Mouse (Mus musculus) lung, postnatal 0 days (tissue): ENCODE results near the gene Rbms1. TPM values are rescaled to one million over a fixed set of nuclear protein-coding genes. Genes with fewer than 3 reads are reported as not detected.

Source experiments
- ATAC-seq: fragments of 200-750 bp; cut with Nextera tagmentation; 2 replicates; pipeline ENCODE4 v1.8.0; 2017; ENCODE audit warnings: moderate library complexity
- DNase-seq: peaks from one replicate; pipeline ENCODE4 v3.0.0-alpha.2; 2016; ENCODE audit warnings: low spot score
- H3K27ac ChIP-seq: fragments of 300-500 bp; sonication (generic); 2 replicates; pipeline ENCODE4 v1.5.1; 2014; ENCODE audit warnings: antibody characterized with exemption, mild to moderate bottlenecking, low read length, mixed read lengths
- H3K27me3 ChIP-seq: fragments of 300-500 bp; sonication (generic); replicated peaks from 2 replicates; pipeline ENCODE4 v1.6.1; 2014; ENCODE audit warnings: low read length, mixed read lengths; ENCODE audit not compliant: insufficient read depth
- H3K36me3 ChIP-seq: fragments of 300-500 bp; sonication (generic); 2 replicates; pipeline ENCODE4 v1.6.1; 2014; ENCODE audit warnings: low read length, mixed read lengths; ENCODE audit not compliant: insufficient read depth
- H3K4me1 ChIP-seq: fragments of 300-500 bp; sonication (generic); 2 replicates; pipeline ENCODE4 v1.6.1; 2014; ENCODE audit warnings: antibody characterized with exemption, low read depth, low read length, mixed read lengths; ENCODE audit not compliant: insufficient read depth
- H3K4me2 ChIP-seq: fragments of 300-500 bp; sonication (generic); replicated peaks from 2 replicates; pipeline ENCODE4 v1.6.1; 2014; ENCODE audit warnings: low read depth, mild to moderate bottlenecking, low read length, moderate library complexity, mixed read lengths
- H3K4me3 ChIP-seq: fragments of 300-500 bp; sonication (generic); 2 replicates; pipeline ENCODE4 v1.5.1; 2014; ENCODE audit warnings: low read depth, low read length
- H3K9ac ChIP-seq: fragments of 300-500 bp; sonication (generic); replicated peaks from 2 replicates; pipeline ENCODE4 v1.6.1; 2014; ENCODE audit warnings: low read depth, mild to moderate bottlenecking
- H3K9me3 ChIP-seq: fragments of 300-500 bp; sonication (generic); 2 replicates; pipeline ENCODE4 v1.6.1; 2016; ENCODE audit warnings: low read length, mixed read lengths
- CTCF ChIP-seq: IDR thresholded peaks from 2 replicates; pipeline ENCODE4 v1.5.1; 2016; ENCODE audit warnings: antibody characterized with exemption, mild to moderate bottlenecking
- EP300 ChIP-seq: IDR thresholded peaks from 2 replicates; pipeline ENCODE4 v1.6.1; 2016; ENCODE audit warnings: antibody characterized with exemption, mild to moderate bottlenecking, control low read depth
- WGBS: fragments of 180-500 bp; shearing (Covaris S2); extraction: QIAGEN DNeasy Blood & Tissue Kit; methylation state at CpG from one replicate; pipeline ENCODE4 v1.1.7; 2014; 5-methylcytosine and 5-hydroxymethylcytosine counted together
- polyA plus RNA-seq: library from polyadenylated mRNA; unstranded; fragments of >200 nt; fragmentation: Nextera tagmentation; extraction: Ambion mirVana; gene quantifications from 2 replicates; pipeline ENCODE4 v1.2.1, GENCODE M21; 2015

Gene Rbms1
- polyA plus RNA-seq, 1 experiment from 2014 or later, result 156 TPM

GRCm38 (mm10) chr2:60848478-60848877, 114.5 kb downstream of the Rbms1 start:
- TF ChIP-seq EP300, result no peak
- TF ChIP-seq CTCF, result no peak
- 95% methylated on average over 4 of the region's 4 CpGs for WGBS
- H3K27ac ChIP-seq, result no peak overlapping the region
- H3K27me3 ChIP-seq, result no peaks in the 10 kb centered on the region
- DNase-seq (peak; percentile 39), ATAC-seq (no peak)
- no peak overlapping the region for H3K4me3 ChIP-seq
- no peak overlapping the region for H3K9ac ChIP-seq
- no peak overlapping the region for H3K4me2 ChIP-seq
- no peaks in the 10 kb centered on the region for H3K36me3 ChIP-seq
- peaks cover 17% of the 10 kb centered on the region; the same call in 1 of the 2 replicates for H3K4me1 ChIP-seq
- H3K9me3 ChIP-seq, result no peaks in the 10 kb centered on the region

DNA sequence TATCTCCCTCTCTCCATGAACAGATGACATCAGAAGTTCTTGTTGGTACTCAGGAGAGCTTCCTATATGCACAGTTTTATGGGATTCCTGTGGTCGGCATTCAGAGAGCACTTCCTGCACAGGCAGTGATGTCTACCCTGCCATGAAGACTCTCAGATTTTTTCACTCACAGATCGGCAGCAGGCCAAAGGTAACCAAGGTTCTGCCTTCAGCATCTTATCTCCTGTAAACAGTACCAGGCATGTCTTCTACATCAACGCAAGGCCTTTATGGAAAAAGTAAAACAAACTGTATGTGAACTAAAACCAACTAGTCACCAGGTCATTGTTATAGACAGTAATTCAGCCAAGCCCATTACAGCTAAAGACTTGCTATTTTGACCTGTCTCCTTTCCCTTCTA, 115.0 kb downstream of the Rbms1 start:
- Histone ChIP-seq H3K4me1 (peaks cover 21% of the 10 kb centered on the region; the same call in 1 of the 2 replicates), H3K36me3 (no peaks in the 10 kb centered on the region), H3K4me2 (no peak overlapping the region), H3K9me3 (no peaks in the 10 kb centered on the region), H3K27ac (no peak overlapping the region), H3K27me3 (no peaks in the 10 kb centered on the region), H3K4me3 (no peak overlapping the region), H3K9ac (no peak overlapping the region)
- 52% methylated on average over 3 of the region's 3 CpGs for WGBS
- DNase-seq, result no peak
- ATAC-seq, result no peak
- TF ChIP-seq CTCF, result no peak
- no peak for TF ChIP-seq EP300

GRCm38 (mm10) chr2:60845316-60845894, 117.6 kb downstream of the Rbms1 start:
- WGBS, result 41% methylated on average over 5 of the region's 5 CpGs
- DNase-seq, result peak; percentile 12
- Histone ChIP-seq H3K27me3 (no peaks in the 10 kb centered on the region), H3K4me1 (peaks cover 19% of the 10 kb centered on the region; the same call in 1 of the 2 replicates), H3K27ac (no peak overlapping the region), H3K4me2 (no peak overlapping the region), H3K9ac (no peak overlapping the region), H3K4me3 (no peak overlapping the region), H3K9me3 (no peaks in the 10 kb centered on the region), H3K36me3 (peaks cover 9% of the 10 kb centered on the region; the same call in 1 of the 2 replicates)
- TF ChIP-seq EP300 (no peak), CTCF (no peak)
- ATAC-seq, result 0 out of 2 replicates have a peak, but pooled peaks have one; percentile 30

DNA sequence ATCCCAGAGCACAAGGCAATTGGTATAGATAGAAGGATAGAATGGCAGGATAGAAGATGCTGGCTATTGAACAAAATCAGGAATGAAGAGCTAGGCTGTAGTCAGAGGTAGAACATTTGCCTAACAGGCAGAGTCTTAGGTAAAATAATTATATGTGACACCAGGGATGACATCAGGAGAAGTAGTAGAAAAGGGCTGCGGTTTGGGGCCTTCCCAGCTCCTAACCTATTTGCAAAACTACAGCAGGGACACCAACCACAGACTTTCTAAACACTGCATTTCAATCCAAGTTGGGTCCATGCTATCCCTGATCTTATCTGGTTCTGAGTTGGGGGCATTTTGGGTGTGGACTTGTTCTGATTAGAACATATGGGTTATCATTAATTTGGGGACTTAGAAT, 118.7 kb downstream of the Rbms1 start:
- WGBS, result 100% methylated on average over 1 of the region's 1 CpGs
- Histone ChIP-seq H3K36me3 (peaks cover 9% of the 10 kb centered on the region; the same call in 1 of the 2 replicates), H3K9ac (no peak overlapping the region), H3K27me3 (no peaks in the 10 kb centered on the region), H3K4me3 (no peak overlapping the region), H3K27ac (0 out of 2 replicates have a peak overlapping the region, but pooled peaks have one; percentile 10), H3K9me3 (no peaks in the 10 kb centered on the region), H3K4me2 (no peak overlapping the region), H3K4me1 (peaks cover 19% of the 10 kb centered on the region; the same call in 1 of the 2 replicates)
- TF ChIP-seq EP300, result no peak
- no peak for TF ChIP-seq CTCF
- DNase-seq (no peak), ATAC-seq (no peak)

- DNase-seq (peak; percentile 57), ATAC-seq (no peak)
- 50% methylated on average over 3 of the region's 3 CpGs for WGBS
- peaks cover 9% of the 10 kb centered on the region; the same call in 1 of the 2 replicates for H3K36me3 ChIP-seq
- H3K4me1 ChIP-seq, result peaks cover 21% of the 10 kb centered on the region; the same call in 1 of the 2 replicates
- TF ChIP-seq CTCF, result no peak
- TF ChIP-seq EP300, result peak; percentile 55
- 0 out of 2 replicates have a peak overlapping the region, but pooled peaks have one; percentile 10 for H3K27ac ChIP-seq
- H3K9me3 ChIP-seq, result no peaks in the 10 kb centered on the region
- H3K9ac ChIP-seq, result no peak overlapping the region
- no peaks in the 10 kb centered on the region for H3K27me3 ChIP-seq
- no peak overlapping the region for H3K4me2 ChIP-seq
- no peak overlapping the region for H3K4me3 ChIP-seq
These were observed 119.4 kb downstream of the Rbms1 start for GRCm38 (mm10) chr2:60843633-60844032.

DNA sequence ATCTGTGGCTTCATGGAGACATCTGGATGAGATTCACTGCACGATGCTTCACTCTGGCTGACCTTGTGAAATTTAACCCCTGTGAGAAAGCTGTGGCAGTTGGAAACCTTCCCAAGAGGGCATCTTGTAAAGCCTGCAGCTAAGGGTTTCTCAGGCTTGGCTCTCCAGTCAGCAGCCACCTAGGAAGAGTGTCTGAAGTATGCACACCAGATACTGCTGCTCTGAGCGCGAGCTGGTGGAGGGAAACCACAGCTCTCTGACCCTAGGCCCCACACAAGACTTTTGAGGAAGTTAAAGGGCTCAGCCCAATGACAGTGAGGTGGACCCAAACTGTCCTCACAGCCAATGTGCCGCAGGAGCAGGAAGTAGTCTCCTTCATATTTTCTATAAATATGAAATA, 120.0 kb downstream of the Rbms1 start:
- Histone ChIP-seq H3K4me1 (peaks cover 25% of the 10 kb centered on the region; the same call in 1 of the 2 replicates), H3K4me2 (no peak overlapping the region), H3K9ac (no peak overlapping the region), H3K27me3 (no peaks in the 10 kb centered on the region), H3K9me3 (no peaks in the 10 kb centered on the region), H3K36me3 (peaks cover 9% of the 10 kb centered on the region; the same call in 1 of the 2 replicates), H3K27ac (no peak overlapping the region), H3K4me3 (no peak overlapping the region)
- ATAC-seq (peak; percentile 53), DNase-seq (peak; percentile 44)
- no peak for TF ChIP-seq EP300
- 18% methylated on average over 4 of the region's 4 CpGs for WGBS
